Mouse (Mus musculus) heart, postnatal 0 days (tissue): Measurements from ENCODE around the gene C130074G19Rik. TPM values are rescaled to one million over a fixed set of nuclear protein-coding genes. Genes with fewer than 3 reads are reported as not detected.

ENCODE experiments used
- ATAC-seq: fragments of 200-750 bp; cut with Nextera tagmentation; 2 replicates; pipeline ENCODE4 v1.8.0; 2017; ENCODE audit warnings: low read depth, moderate number of reproducible peaks, moderate library complexity; ENCODE audit not compliant: insufficient read depth
- DNase-seq: peaks from one replicate; pipeline ENCODE4 v3.0.0-alpha.2; 2016; ENCODE audit warnings: low spot score
- H3K27ac ChIP-seq: fragments of 300-500 bp; sonication (generic); 2 replicates; pipeline ENCODE4 v1.5.1; 2014; ENCODE audit warnings: low read depth, mild to moderate bottlenecking
- H3K27me3 ChIP-seq: fragments of 300-500 bp; sonication (generic); 2 replicates; pipeline ENCODE4 v1.6.1; 2014; ENCODE audit warnings: low read length, mixed read lengths; ENCODE audit not compliant: control insufficient read depth, insufficient read depth
- H3K36me3 ChIP-seq: fragments of 300-500 bp; sonication (generic); replicated peaks from 2 replicates; pipeline ENCODE4 v1.6.1; 2014; ENCODE audit warnings: low read length, mixed read lengths; ENCODE audit not compliant: control insufficient read depth, insufficient read depth
- H3K4me1 ChIP-seq: fragments of 300-500 bp; sonication (generic); 2 replicates; pipeline ENCODE4 v1.6.1; 2014; ENCODE audit warnings: antibody characterized with exemption; ENCODE audit not compliant: control insufficient read depth, insufficient read depth
- H3K4me2 ChIP-seq: fragments of 300-500 bp; sonication (generic); 2 replicates; pipeline ENCODE4 v1.6.1; 2014; ENCODE audit warnings: low read depth, mild to moderate bottlenecking, low read length, moderate library complexity
- H3K4me3 ChIP-seq: fragments of 300-500 bp; sonication (generic); 2 replicates; pipeline ENCODE4 v1.5.1; 2014; ENCODE audit warnings: low read depth, low read length
- H3K9ac ChIP-seq: fragments of 300-500 bp; sonication (generic); replicated peaks from 2 replicates; pipeline ENCODE4 v1.6.1; 2014; ENCODE audit warnings: low read depth, low read length, mixed read lengths
- H3K9me3 ChIP-seq: fragments of 300-500 bp; sonication (generic); replicated peaks from 2 replicates; pipeline ENCODE4 v1.6.1; 2016; ENCODE audit warnings: low read length; ENCODE audit not compliant: control insufficient read depth
- CTCF ChIP-seq: IDR thresholded peaks from 2 replicates; pipeline ENCODE4 v1.5.1; 2016; ENCODE audit warnings: antibody characterized with exemption, control low read depth, low read depth
- EP300 ChIP-seq: IDR thresholded peaks from 2 replicates; pipeline ENCODE4 v1.6.1; 2016; ENCODE audit warnings: antibody characterized with exemption, low read depth
- WGBS: fragments of 180-500 bp; shearing (Covaris S2); extraction: QIAGEN DNeasy Blood & Tissue Kit; methylation state at CpG from one replicate; pipeline ENCODE4 v1.1.7; 2014; 5-methylcytosine and 5-hydroxymethylcytosine counted together
- polyA plus RNA-seq: library from polyadenylated mRNA; unstranded; fragments of >200 nt; fragmentation: Nextera tagmentation; extraction: Ambion mirVana; gene quantifications from 2 replicates; pipeline ENCODE4 v1.2.1, GENCODE M21; 2015
- total RNA-seq: library from RNA; depleted of rRNA; stranded (reverse); fragments of >200 nt; gene quantifications from 2 replicates; pipeline ENCODE4 v1.2.3, GENCODE M21; 2014; ENCODE audit warnings: low replicate concordance

The C130074G19Rik gene
- total and polyA plus RNA-seq, 2 experiments from 2014 or later = 1.8 to 10.3 TPM

DNA sequence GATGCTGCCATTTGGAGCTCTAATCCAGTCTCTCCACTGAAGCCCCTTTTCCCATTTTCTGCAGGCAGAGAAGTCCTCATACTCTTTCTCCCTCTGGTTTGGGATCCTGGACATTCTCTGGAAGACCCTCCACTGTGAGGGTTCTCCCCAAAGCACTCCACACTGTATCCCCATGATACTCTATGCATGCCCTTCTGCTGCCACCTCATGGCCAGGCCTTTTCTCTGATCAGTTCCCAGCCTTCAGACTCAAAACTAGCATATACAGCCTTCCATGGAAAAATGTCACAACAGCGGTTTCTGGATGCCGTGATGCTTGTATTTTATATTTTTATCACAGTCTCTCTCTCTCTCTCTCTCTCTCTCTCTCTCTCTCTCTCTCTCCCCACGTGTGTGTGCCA is 9.0 kb upstream of the C130074G19Rik start:
- DNase-seq (no peak), ATAC-seq (no peak)
- Histone ChIP-seq H3K27me3 (no peaks in the 10 kb centered on the region), H3K9ac (no peak overlapping the region), H3K4me2 (no peak overlapping the region), H3K4me3 (no peak overlapping the region), H3K27ac (no peak overlapping the region), H3K4me1 (no peaks in the 10 kb centered on the region), H3K36me3 (no peaks in the 10 kb centered on the region), H3K9me3 (no peaks in the 10 kb centered on the region)
- 77% methylated on average over 3 of the region's 3 CpGs for WGBS
- TF ChIP-seq EP300 = no peak
- TF ChIP-seq CTCF = peak; percentile 38

DNA sequence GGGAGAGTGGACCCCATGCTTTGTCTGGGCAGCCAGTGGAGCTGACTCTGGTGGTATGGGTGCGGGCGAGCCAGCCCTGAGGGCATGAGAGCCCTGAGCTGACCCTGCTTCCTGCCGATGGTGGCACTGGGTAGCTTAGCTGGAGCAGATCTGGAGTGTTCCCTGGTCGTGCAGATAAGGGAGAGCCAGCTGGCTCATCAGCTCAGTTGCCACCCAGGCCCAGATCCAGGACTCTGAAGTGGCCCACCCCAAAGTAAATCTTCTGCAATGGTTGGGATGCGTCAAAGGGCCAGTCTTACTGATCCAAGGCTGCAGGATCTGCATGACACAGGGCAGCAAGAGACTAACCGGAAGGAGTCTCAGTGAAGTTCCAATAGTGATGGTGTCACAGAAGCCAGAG is 6.4 kb upstream of the C130074G19Rik start:
- no peak for DNase-seq

DNA sequence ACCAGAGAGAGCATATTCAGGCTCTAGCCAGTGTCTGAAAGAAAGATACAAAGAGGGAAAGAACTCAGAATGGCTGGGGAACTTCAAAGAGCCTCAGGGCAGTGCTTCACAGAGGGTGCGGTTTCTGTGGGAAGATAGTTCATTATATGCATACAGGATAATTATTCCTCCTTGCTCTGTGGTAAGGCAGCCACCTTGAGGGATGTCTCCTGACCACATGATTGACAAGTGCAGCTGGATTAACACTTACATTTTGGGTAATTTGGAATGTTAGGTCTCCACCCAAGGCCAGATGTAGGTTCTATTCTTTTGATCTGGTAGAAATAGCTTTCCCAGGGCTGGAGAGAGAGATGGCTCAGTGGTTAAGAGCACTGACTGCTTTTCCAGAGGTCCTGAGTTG is 3.1 kb upstream of the C130074G19Rik start:
- no peaks in the 10 kb centered on the region for H3K36me3 ChIP-seq
- H3K4me3 ChIP-seq = no peak overlapping the region
- 74% methylated on average over 1 of the region's 1 CpGs for WGBS
- no peak for ATAC-seq
- DNase-seq = no peak
- TF ChIP-seq EP300 (no peak), CTCF (no peak)
- H3K9ac ChIP-seq = no peak overlapping the region
- no peak overlapping the region for H3K27ac ChIP-seq
- no peaks in the 10 kb centered on the region for H3K4me1 ChIP-seq
- H3K4me2 ChIP-seq = no peak overlapping the region
- peaks cover 36% of the 10 kb centered on the region for H3K27me3 ChIP-seq
- H3K9me3 ChIP-seq = no peaks in the 10 kb centered on the region

More for the DNA sequence above, 6.4 kb upstream of the C130074G19Rik start:
- WGBS = 70% methylated on average over 6 of the region's 6 CpGs
- Histone ChIP-seq H3K27ac (no peak overlapping the region), H3K4me3 (no peak overlapping the region), H3K9ac (no peak overlapping the region), H3K27me3 (peaks cover 3% of the 10 kb centered on the region; the same call in 1 of the 2 replicates), H3K36me3 (no peaks in the 10 kb centered on the region), H3K4me2 (no peak overlapping the region), H3K9me3 (no peaks in the 10 kb centered on the region), H3K4me1 (no peaks in the 10 kb centered on the region)
- TF ChIP-seq EP300 (no peak), CTCF (no peak)
- ATAC-seq = no peak

DNA sequence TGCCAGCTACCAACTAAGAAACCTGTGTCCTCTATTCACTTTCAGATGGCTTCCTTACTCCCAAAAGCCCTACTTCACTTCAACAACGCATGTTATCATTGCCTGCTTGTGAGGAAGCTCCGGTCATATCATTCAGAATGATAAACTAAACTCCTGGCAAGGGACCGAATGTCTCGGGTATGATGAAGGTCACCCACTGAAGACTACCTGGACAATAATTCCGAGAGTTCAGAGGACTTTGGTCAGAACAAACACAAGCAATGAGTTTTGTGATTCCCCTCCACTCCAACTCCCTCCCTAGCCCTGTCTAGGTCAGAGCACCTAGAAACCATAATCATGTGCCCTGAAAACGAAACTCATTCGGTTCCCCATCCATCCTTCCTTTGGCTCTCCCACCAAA is 1.2 kb downstream of the C130074G19Rik start:
- Histone ChIP-seq H3K4me3 (peak overlapping the region; percentile 69), H3K9ac (no peak overlapping the region; the same call in 1 of the 2 replicates)

DNA sequence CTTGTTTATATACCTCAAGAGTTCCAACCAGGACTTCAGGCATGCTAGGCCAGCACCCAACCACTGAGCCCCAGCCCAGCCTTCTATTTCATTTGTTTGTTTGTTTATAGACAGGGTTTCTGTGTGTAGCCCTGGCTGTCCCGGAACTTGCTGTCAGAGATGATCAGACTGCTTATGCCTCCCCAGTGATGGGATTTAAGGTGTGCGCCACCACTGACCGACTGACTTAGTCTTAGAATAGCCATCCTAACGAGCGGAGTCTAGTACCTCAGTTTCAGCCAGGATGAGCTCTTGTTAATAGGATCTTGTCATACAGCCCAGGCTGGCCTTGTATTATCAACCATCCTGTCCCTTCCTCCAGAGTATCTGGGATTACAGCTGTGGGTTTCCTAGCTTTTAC is 1.8 kb downstream of the C130074G19Rik start:
- no peak for ATAC-seq
- Histone ChIP-seq H3K27ac (no peak overlapping the region), H3K27me3 (peaks cover 39% of the 10 kb centered on the region), H3K9me3 (no peaks in the 10 kb centered on the region), H3K4me3 (peak overlapping the region; percentile 69), H3K9ac (no peak overlapping the region), H3K4me2 (peak overlapping the region; percentile 75), H3K36me3 (no peaks in the 10 kb centered on the region), H3K4me1 (no peaks in the 10 kb centered on the region)
- TF ChIP-seq EP300 (no peak), CTCF (no peak)
- WGBS = 81% methylated on average over 5 of the region's 5 CpGs
- no peak for DNase-seq

More for the DNA sequence above, 1.2 kb downstream of the C130074G19Rik start:
- Histone ChIP-seq H3K4me2 (peak overlapping the region; percentile 75), H3K9me3 (no peaks in the 10 kb centered on the region), H3K27ac (no peak overlapping the region), H3K4me1 (no peaks in the 10 kb centered on the region), H3K36me3 (no peaks in the 10 kb centered on the region), H3K27me3 (peaks cover 39% of the 10 kb centered on the region)
- TF ChIP-seq CTCF (no peak), EP300 (no peak)
- DNase-seq (no peak), ATAC-seq (no peak)
- WGBS = 49% methylated on average over 7 of the region's 7 CpGs

DNA sequence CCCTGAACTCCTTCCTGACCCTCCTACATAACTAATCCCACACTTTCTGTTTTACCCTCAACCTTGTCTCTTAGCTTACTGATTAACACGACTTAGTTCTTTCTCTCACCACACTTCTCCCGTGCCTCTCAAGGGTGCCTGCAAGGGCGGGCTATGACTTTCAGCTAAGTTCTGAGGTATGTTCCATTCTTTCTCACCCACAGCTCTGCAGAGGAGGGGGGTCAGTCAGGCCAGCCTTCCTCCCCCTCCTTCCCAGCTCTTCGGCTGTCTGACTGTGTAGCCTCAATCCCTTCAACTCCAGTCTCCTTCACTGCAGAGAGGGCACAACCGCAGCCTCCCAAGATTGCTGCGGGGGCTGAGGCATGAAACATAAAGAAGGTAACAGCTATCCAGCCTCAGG is 4.2 kb downstream of the C130074G19Rik start:
- Histone ChIP-seq H3K27me3 (peaks cover 30% of the 10 kb centered on the region), H3K9ac (no peak overlapping the region), H3K4me1 (no peaks in the 10 kb centered on the region), H3K9me3 (no peaks in the 10 kb centered on the region), H3K36me3 (no peaks in the 10 kb centered on the region), H3K4me3 (no peak overlapping the region), H3K27ac (no peak overlapping the region), H3K4me2 (no peak overlapping the region)
- 74% methylated on average over 6 of the region's 6 CpGs for WGBS
- ATAC-seq = no peak
- TF ChIP-seq CTCF (no peak), EP300 (no peak)
- no peak for DNase-seq
